Mouse (Mus musculus) forebrain, embryonic 11.5 days (tissue): ENCODE results near the gene Camkk2. TPM values are rescaled to one million over a fixed set of nuclear protein-coding genes. Genes with fewer than 3 reads are reported as not detected.

Experiments
- ATAC-seq: fragments of 200-750 bp; cut with Nextera tagmentation; replicated peaks from 2 replicates; pipeline ENCODE4 v1.8.0; 2017; ENCODE audit warnings: moderate TSS enrichment; ENCODE audit not compliant: low FRiP score
- DNase-seq: peaks from one replicate; pipeline ENCODE4 v3.0.0-alpha.2; 2017; ENCODE audit warnings: low spot score
- H3K27ac ChIP-seq: fragments of 300-500 bp; sonication (generic); 2 replicates; pipeline ENCODE4 v1.5.1; 2014; ENCODE audit warnings: low read depth, low read length
- H3K27me3 ChIP-seq: fragments of 300-500 bp; sonication (generic); 2 replicates; pipeline ENCODE4 v1.6.1; 2014; ENCODE audit warnings: mild to moderate bottlenecking, low read length, mixed read lengths; ENCODE audit not compliant: control insufficient read depth, insufficient read depth
- H3K36me3 ChIP-seq: fragments of 300-500 bp; sonication (generic); 2 replicates; pipeline ENCODE4 v1.6.1; 2014; ENCODE audit warnings: mild to moderate bottlenecking, low read length, moderate library complexity, mixed read lengths; ENCODE audit not compliant: control insufficient read depth, insufficient read depth
- H3K4me1 ChIP-seq: fragments of 300-500 bp; sonication (generic); replicated peaks from 2 replicates; pipeline ENCODE4 v1.6.1; 2014; ENCODE audit warnings: low read length, mixed read lengths; ENCODE audit not compliant: control insufficient read depth, insufficient read depth
- H3K4me2 ChIP-seq: fragments of 300-500 bp; sonication (generic); 2 replicates; pipeline ENCODE4 v1.6.1; 2014; ENCODE audit warnings: low read depth, mild to moderate bottlenecking, low read length, moderate library complexity, mixed read lengths; ENCODE audit not compliant: severe bottlenecking
- H3K4me3 ChIP-seq: fragments of 300-500 bp; sonication (generic); 2 replicates; pipeline ENCODE4 v1.5.1; 2014; ENCODE audit warnings: low read depth, low read length
- H3K9ac ChIP-seq: fragments of 300-500 bp; sonication (generic); 2 replicates; pipeline ENCODE4 v1.6.1; 2014; ENCODE audit warnings: low read length
- H3K9me3 ChIP-seq: fragments of 300-500 bp; sonication (generic); 2 replicates; pipeline ENCODE4 v1.6.1; 2016; ENCODE audit warnings: low read length, mixed read lengths; ENCODE audit not compliant: control insufficient read depth
- WGBS: fragments of 180-500 bp; shearing (Covaris S2); extraction: QIAGEN DNeasy Blood & Tissue Kit; methylation state at CpG from one replicate; pipeline ENCODE4 v1.1.7; 2014; 5-methylcytosine and 5-hydroxymethylcytosine counted together
- polyA plus RNA-seq: library from polyadenylated mRNA; unstranded; fragments of >200 nt; fragmentation: Nextera tagmentation; extraction: Ambion mirVana; gene quantifications from 2 replicates; pipeline ENCODE4 v1.2.1, GENCODE M21; 2014

Camkk2 gene
- polyA plus RNA-seq, 1 experiment from 2014 or later, result 24.4 TPM

GRCm38 (mm10) chr5:122775646-122776286 lies 3.4 kb downstream of the Camkk2 start:
- Histone ChIP-seq H3K27me3 (no peaks in the 10 kb centered on the region), H3K36me3 (no peaks in the 10 kb centered on the region; the same call in 1 of the 2 replicates), H3K9ac (no peak overlapping the region), H3K4me1 (peaks cover 4% of the 10 kb centered on the region), H3K4me3 (no peak overlapping the region), H3K9me3 (no peaks in the 10 kb centered on the region), H3K4me2 (no peak overlapping the region), H3K27ac (no peak overlapping the region)
- ATAC-seq, result no peak
- no peak for DNase-seq
- 83% methylated on average over 14 of the region's 14 CpGs for WGBS

GRCm38 (mm10) chr5:122774743-122775611 lies 4.2 kb downstream of the Camkk2 start:
- H3K36me3 ChIP-seq, result no peaks in the 10 kb centered on the region; the same call in 1 of the 2 replicates
- ATAC-seq (no peak), DNase-seq (no peak)
- no peak overlapping the region for H3K4me3 ChIP-seq
- no peaks in the 10 kb centered on the region for H3K27me3 ChIP-seq
- H3K4me2 ChIP-seq, result no peak overlapping the region
- no peak overlapping the region for H3K9ac ChIP-seq
- H3K27ac ChIP-seq, result no peak overlapping the region
- peaks cover 4% of the 10 kb centered on the region for H3K4me1 ChIP-seq
- 83% methylated on average over 28 of the region's 28 CpGs for WGBS
- H3K9me3 ChIP-seq, result no peaks in the 10 kb centered on the region

- 85% methylated on average over 11 of the region's 11 CpGs for WGBS
- H3K4me1 ChIP-seq, result peaks cover 4% of the 10 kb centered on the region
- H3K4me2 ChIP-seq, result no peak overlapping the region
- no peaks in the 10 kb centered on the region; the same call in 1 of the 2 replicates for H3K36me3 ChIP-seq
- H3K27me3 ChIP-seq, result no peaks in the 10 kb centered on the region
- no peak overlapping the region for H3K27ac ChIP-seq
- no peak for DNase-seq
- H3K4me3 ChIP-seq, result no peak overlapping the region
- H3K9ac ChIP-seq, result no peak overlapping the region
- no peak for ATAC-seq
- H3K9me3 ChIP-seq, result no peaks in the 10 kb centered on the region
Observed at GRCm38 (mm10) chr5:122773756-122774155, 5.5 kb downstream of the Camkk2 start.

- DNase-seq (no peak), ATAC-seq (no peak)
- no peak overlapping the region for H3K27ac ChIP-seq
- H3K4me3 ChIP-seq, result no peak overlapping the region
- no peaks in the 10 kb centered on the region for H3K4me1 ChIP-seq
- no peaks in the 10 kb centered on the region for H3K9me3 ChIP-seq
- H3K27me3 ChIP-seq, result no peaks in the 10 kb centered on the region
- 95% methylated on average over 9 of the region's 9 CpGs for WGBS
- no peak overlapping the region for H3K4me2 ChIP-seq
- H3K9ac ChIP-seq, result no peak overlapping the region
- no peaks in the 10 kb centered on the region; the same call in 1 of the 2 replicates for H3K36me3 ChIP-seq
Observed at GRCm38 (mm10) chr5:122771428-122771827, 7.8 kb downstream of the Camkk2 start.

- no peaks in the 10 kb centered on the region; the same call in 1 of the 2 replicates for H3K36me3 ChIP-seq
- no peaks in the 10 kb centered on the region for H3K27me3 ChIP-seq
- H3K9ac ChIP-seq, result no peak overlapping the region
- no peak overlapping the region for H3K4me2 ChIP-seq
- H3K9me3 ChIP-seq, result no peaks in the 10 kb centered on the region
- H3K4me3 ChIP-seq, result no peak overlapping the region
- H3K4me1 ChIP-seq, result no peaks in the 10 kb centered on the region
- DNase-seq, result no peak
- WGBS, result 91% methylated on average over 10 of the region's 10 CpGs
- no peak overlapping the region for H3K27ac ChIP-seq
- ATAC-seq, result no peak
Observed at GRCm38 (mm10) chr5:122770806-122771261, 8.4 kb downstream of the Camkk2 start.

- ATAC-seq, result no peak
- 83% methylated on average over 7 of the region's 7 CpGs for WGBS
- no peaks in the 10 kb centered on the region; the same call in 1 of the 2 replicates for H3K36me3 ChIP-seq
Observed at GRCm38 (mm10) chr5:122770304-122770703, 8.9 kb downstream of the Camkk2 start.

GRCm38 (mm10) chr5:122769101-122769568 lies 10.1 kb downstream of the Camkk2 start:
- no peak for ATAC-seq
- no peak overlapping the region for H3K27ac ChIP-seq
- WGBS, result 87% methylated on average over 15 of the region's 15 CpGs

More at GRCm38 (mm10) chr5:122770304-122770703, 8.9 kb downstream of the Camkk2 start:
- Histone ChIP-seq H3K9ac (no peak overlapping the region), H3K4me3 (no peak overlapping the region), H3K4me1 (no peaks in the 10 kb centered on the region), H3K4me2 (no peak overlapping the region), H3K27ac (no peak overlapping the region), H3K27me3 (no peaks in the 10 kb centered on the region), H3K9me3 (no peaks in the 10 kb centered on the region)
- no peak for DNase-seq

GRCm38 (mm10) chr5:122767283-122767682 lies 11.9 kb downstream of the Camkk2 start:
- Histone ChIP-seq H3K4me1 (no peaks in the 10 kb centered on the region), H3K36me3 (no peaks in the 10 kb centered on the region), H3K9ac (no peak overlapping the region), H3K4me2 (no peak overlapping the region), H3K27ac (no peak overlapping the region), H3K4me3 (no peak overlapping the region), H3K27me3 (no peaks in the 10 kb centered on the region), H3K9me3 (no peaks in the 10 kb centered on the region)
- DNase-seq (no peak), ATAC-seq (no peak)
- 94% methylated on average over 11 of the region's 11 CpGs for WGBS

More at GRCm38 (mm10) chr5:122769101-122769568, 10.1 kb downstream of the Camkk2 start:
- Histone ChIP-seq H3K27me3 (no peaks in the 10 kb centered on the region), H3K4me1 (no peaks in the 10 kb centered on the region), H3K4me3 (no peak overlapping the region), H3K4me2 (no peak overlapping the region), H3K9ac (no peak overlapping the region), H3K9me3 (no peaks in the 10 kb centered on the region), H3K36me3 (no peaks in the 10 kb centered on the region; the same call in 1 of the 2 replicates)
- DNase-seq, result no peak
